Mouse (Mus musculus) neural tube, embryonic 12.5 days (tissue): ENCODE data around the gene Fam189b. TPM values are rescaled to one million over a fixed set of nuclear protein-coding genes. Genes with fewer than 3 reads are reported as not detected.
"Not testable (repeated sequence)": the region's sequence is repeated elsewhere in the genome, so short reads cannot be mapped to it uniquely, and the experiment has no call there.

Experiments used
- ATAC-seq: fragments of 200-750 bp; cut with Nextera tagmentation; 2 replicates; pipeline ENCODE4 v1.8.0; 2017; ENCODE audit warnings: low read depth, mild to moderate bottlenecking, moderate TSS enrichment, moderate library complexity; ENCODE audit not compliant: low FRiP score
- H3K27ac ChIP-seq: fragments of 300-500 bp; sonication (generic); 2 replicates; pipeline ENCODE4 v1.5.1; 2016
- H3K27me3 ChIP-seq: fragments of 300-500 bp; sonication (generic); replicated peaks from 2 replicates; pipeline ENCODE4 v1.6.1; 2016; ENCODE audit warnings: mild to moderate bottlenecking
- H3K36me3 ChIP-seq: fragments of 300-500 bp; sonication (generic); 2 replicates; pipeline ENCODE4 v1.6.1; 2016; ENCODE audit warnings: mild to moderate bottlenecking
- H3K4me1 ChIP-seq: fragments of 300-500 bp; sonication (generic); 2 replicates; pipeline ENCODE4 v1.6.1; 2016
- H3K4me2 ChIP-seq: fragments of 300-500 bp; sonication (generic); replicated peaks from 2 replicates; pipeline ENCODE4 v1.6.1; 2016; ENCODE audit warnings: mild to moderate bottlenecking
- H3K4me3 ChIP-seq: fragments of 300-500 bp; sonication (generic); 2 replicates; pipeline ENCODE4 v1.5.1; 2016
- H3K9ac ChIP-seq: fragments of 300-500 bp; sonication (generic); 2 replicates; pipeline ENCODE4 v1.6.1; 2016; ENCODE audit warnings: mild to moderate bottlenecking
- H3K9me3 ChIP-seq: fragments of 300-500 bp; sonication (generic); 2 replicates; pipeline ENCODE4 v1.6.1; 2016; ENCODE audit warnings: mild to moderate bottlenecking
- WGBS: fragments of 180-500 bp; shearing (Covaris S2); methylation state at CpG from one replicate; pipeline ENCODE4 v1.1.7; 2016; 5-methylcytosine and 5-hydroxymethylcytosine counted together
- polyA plus RNA-seq: library from polyadenylated mRNA; unstranded; fragments of >200 nt; fragmentation: Nextera tagmentation; extraction: Ambion mirVana; gene quantifications from 2 replicates; pipeline ENCODE4 v1.2.1, GENCODE M21; 2016

Gene Fam189b
- polyA plus RNA-seq, 1 experiment from 2014 or later: 42.5 TPM

GRCm38 (mm10) chr3:89158651-89159050, 24.3 kb upstream of the Fam189b start:
- Histone ChIP-seq H3K9ac (peak overlapping the region; percentile 67), H3K4me1 (peaks cover 17% of the 10 kb centered on the region), H3K4me3 (peak overlapping the region; percentile 65), H3K27me3 (no peaks in the 10 kb centered on the region), H3K4me2 (peak overlapping the region; percentile 92), H3K27ac (no peak overlapping the region), H3K36me3 (no peaks in the 10 kb centered on the region), H3K9me3 (no peaks in the 10 kb centered on the region)
- WGBS: 27% methylated on average over 7 of the region's 7 CpGs
- ATAC-seq: no peak

- H3K36me3 ChIP-seq: no peaks in the 10 kb centered on the region
These were observed 23.7 kb upstream of the Fam189b start for GRCm38 (mm10) chr3:89159211-89159610.

GRCm38 (mm10) chr3:89159616-89160344, 23.2 kb upstream of the Fam189b start, which contains the start of gene Hcn3:
TSS of gene Hcn3 (minus strand) at chr3:89160196.
- under 1% methylated on average over 66 of the region's 66 CpGs for WGBS
- H3K9me3 ChIP-seq: no peaks in the 10 kb centered on the region
- peak within 1 kb of the TSS; percentile 67 for H3K9ac ChIP-seq
- peaks cover 23% of the 10 kb centered on the region for H3K4me1 ChIP-seq
- H3K36me3 ChIP-seq: no peaks in the 10 kb centered on the region
- H3K4me2 ChIP-seq: peak within 1 kb of the TSS; percentile 92
- no peak within 1 kb of the TSS for H3K27ac ChIP-seq
- ATAC-seq: peak; percentile 81
- no peaks in the 10 kb centered on the region for H3K27me3 ChIP-seq
- H3K4me3 ChIP-seq: peak within 1 kb of the TSS; percentile 65

More at GRCm38 (mm10) chr3:89159211-89159610, 23.7 kb upstream of the Fam189b start:
- Histone ChIP-seq H3K4me3 (peak overlapping the region; percentile 65), H3K27me3 (no peaks in the 10 kb centered on the region), H3K9ac (peak overlapping the region; percentile 67), H3K4me2 (peak overlapping the region; percentile 92), H3K27ac (no peak overlapping the region), H3K4me1 (peaks cover 22% of the 10 kb centered on the region), H3K9me3 (no peaks in the 10 kb centered on the region)
- 0% methylated on average over 13 of the region's 13 CpGs for WGBS
- peak; percentile 31; the same call in 1 of the 2 replicates for ATAC-seq

- H3K9ac ChIP-seq, H3K4me3 ChIP-seq, H3K27me3 ChIP-seq, H3K36me3 ChIP-seq, H3K9me3 ChIP-seq, H3K27ac ChIP-seq, ATAC-seq, H3K4me2 ChIP-seq: not testable (repeated sequence)
- H3K4me1 ChIP-seq: peaks cover 32% of the 10 kb centered on the region
These were observed 21.7 kb upstream of the Fam189b start for GRCm38 (mm10) chr3:89161207-89161606.

- H3K9ac ChIP-seq: no peak overlapping the region
- no peak for ATAC-seq
- H3K27ac ChIP-seq: no peak overlapping the region
- no peaks in the 10 kb centered on the region for H3K9me3 ChIP-seq
- H3K4me1 ChIP-seq: peaks cover 34% of the 10 kb centered on the region
- H3K4me2 ChIP-seq: no peak overlapping the region
- H3K36me3 ChIP-seq: peaks cover under 1% of the 10 kb centered on the region
- H3K27me3 ChIP-seq: no peaks in the 10 kb centered on the region
- H3K4me3 ChIP-seq: no peak overlapping the region
- 80% methylated on average over 4 of the region's 4 CpGs for WGBS
These were observed 21.2 kb upstream of the Fam189b start for GRCm38 (mm10) chr3:89161786-89162185.

- H3K27me3 ChIP-seq: no peaks in the 10 kb centered on the region
- WGBS: 73% methylated on average over 1 of the region's 1 CpGs
- H3K4me1 ChIP-seq: peaks cover 35% of the 10 kb centered on the region
- H3K4me2 ChIP-seq: no peak overlapping the region
- H3K9ac ChIP-seq: no peak overlapping the region
- no peak overlapping the region for H3K4me3 ChIP-seq
- ATAC-seq: no peak
- no peak overlapping the region for H3K27ac ChIP-seq
- H3K9me3 ChIP-seq: no peaks in the 10 kb centered on the region
- peaks cover 12% of the 10 kb centered on the region for H3K36me3 ChIP-seq
These were observed 19.8 kb upstream of the Fam189b start for GRCm38 (mm10) chr3:89163123-89163522.

GRCm38 (mm10) chr3:89163643-89164245, 19.2 kb upstream of the Fam189b start:
- ATAC-seq: no peak
- H3K9ac ChIP-seq: peak overlapping the region; percentile 94; the same call in 1 of the 2 replicates
- no peaks in the 10 kb centered on the region for H3K9me3 ChIP-seq
- H3K36me3 ChIP-seq: peaks cover 18% of the 10 kb centered on the region
- H3K4me3 ChIP-seq: peak overlapping the region; percentile 84; the same call in 1 of the 2 replicates
- H3K4me2 ChIP-seq: peak overlapping the region; percentile 60
- 79% methylated on average over 5 of the region's 5 CpGs for WGBS
- no peak overlapping the region for H3K27ac ChIP-seq
- H3K27me3 ChIP-seq: no peaks in the 10 kb centered on the region
- peaks cover 29% of the 10 kb centered on the region for H3K4me1 ChIP-seq

GRCm38 (mm10) chr3:89164506-89165267, 18.3 kb upstream of the Fam189b start, which contains the start of gene Clk2:
TSS of gene Clk2 (plus strand) at chr3:89164795.
- H3K36me3 ChIP-seq: peaks cover 28% of the 10 kb centered on the region
- H3K9ac ChIP-seq: peak within 1 kb of the TSS; percentile 94
- H3K9me3 ChIP-seq: no peaks in the 10 kb centered on the region
- H3K27me3 ChIP-seq: no peaks in the 10 kb centered on the region
- peak within 1 kb of the TSS; percentile 84 for H3K4me3 ChIP-seq
- peak; percentile 94 for ATAC-seq
- peak within 1 kb of the TSS; percentile 60 for H3K4me2 ChIP-seq
- H3K4me1 ChIP-seq: peaks cover 21% of the 10 kb centered on the region
- H3K27ac ChIP-seq: peak within 1 kb of the TSS; percentile 83
- WGBS: under 1% methylated on average over 79 of the region's 79 CpGs

GRCm38 (mm10) chr3:89165268-89165870, 17.6 kb upstream of the Fam189b start:
- Histone ChIP-seq H3K4me1 (peaks cover 21% of the 10 kb centered on the region), H3K27me3 (no peaks in the 10 kb centered on the region), H3K9ac (peak overlapping the region; percentile 94), H3K4me2 (peak overlapping the region; percentile 60), H3K36me3 (peaks cover 34% of the 10 kb centered on the region), H3K9me3 (no peaks in the 10 kb centered on the region), H3K4me3 (peak overlapping the region; percentile 84), H3K27ac (peak overlapping the region; percentile 83; the same call in 1 of the 2 replicates)
- WGBS: 25% methylated on average over 12 of the region's 12 CpGs
- no peak for ATAC-seq

- Histone ChIP-seq H3K27ac (no peak overlapping the region), H3K4me2 (0 out of 2 replicates have a peak overlapping the region, but pooled peaks have one; percentile 12), H3K9me3 (no peaks in the 10 kb centered on the region), H3K36me3 (peaks cover 48% of the 10 kb centered on the region), H3K4me3 (no peak overlapping the region), H3K27me3 (no peaks in the 10 kb centered on the region), H3K4me1 (peaks cover 21% of the 10 kb centered on the region), H3K9ac (no peak overlapping the region)
- ATAC-seq: no peak
- WGBS: 94% methylated on average over 19 of the region's 19 CpGs
These were observed 16.0 kb upstream of the Fam189b start for GRCm38 (mm10) chr3:89166945-89167344.

GRCm38 (mm10) chr3:89174844-89175243, 8.1 kb upstream of the Fam189b start:
- Histone ChIP-seq H3K9ac (no peak overlapping the region), H3K36me3 (peaks cover 76% of the 10 kb centered on the region), H3K9me3 (no peaks in the 10 kb centered on the region), H3K4me1 (peaks cover 14% of the 10 kb centered on the region), H3K27ac (no peak overlapping the region), H3K27me3 (no peaks in the 10 kb centered on the region), H3K4me3 (no peak overlapping the region), H3K4me2 (no peak overlapping the region)
- no peak for ATAC-seq
- WGBS: 94% methylated on average over 11 of the region's 11 CpGs
